Mouse (Mus musculus): ENCODE results near the gene Neil3.
"Not testable (repeated sequence)": the region's sequence is repeated elsewhere in the genome, so short reads cannot be mapped to it uniquely, and the experiment has no call there.

Gene Neil3

DNA sequence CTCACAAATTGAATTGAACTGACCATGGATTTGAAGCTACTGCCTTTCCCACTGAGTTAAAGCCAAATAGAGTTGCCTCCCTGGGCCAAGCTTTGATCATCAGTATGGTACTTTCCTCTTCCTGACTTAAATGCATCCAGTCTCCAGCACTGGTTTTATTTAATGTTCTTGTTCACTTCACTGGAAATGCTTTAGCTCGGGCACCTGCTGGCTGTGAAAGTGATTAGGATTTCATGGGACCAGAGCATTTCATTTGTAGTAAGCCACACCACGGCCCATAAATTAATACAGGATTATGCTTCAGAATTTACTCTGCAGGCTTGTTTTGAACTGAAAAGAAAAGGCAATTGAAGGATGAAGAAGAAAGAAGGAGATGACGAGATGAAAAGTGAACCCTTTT lies 100.8 kb downstream of the Neil3 start:
- DNase-seq (ENCODE audit: low read depth, low spot score): not testable (repeated sequence)

All from brain, adult 2 months (tissue).